Mouse (Mus musculus): ENCODE measurements around the gene Eif2b1. TPM values are rescaled to one million over a fixed set of nuclear protein-coding genes. Genes with fewer than 3 reads are reported as not detected.
A peak's percentile ranks its signal among the peaks of the same experiment; 100 is the strongest.
"Not testable (repeated sequence)": the region's sequence is repeated elsewhere in the genome, so short reads cannot be mapped to it uniquely, and the experiment has no call there.

The Eif2b1 gene
- polyA plus RNA-seq, 1 experiment from 2014 or later = 85.1 TPM

- Histone ChIP-seq H3K4me2 (ENCODE audit: low read depth, severe bottlenecking) (no peak overlapping the region), H3K9me3 (ENCODE audit: control insufficient read depth, low read length) (no peaks in the 10 kb centered on the region), H3K4me3 (ENCODE audit: low read depth, low read length) (no peak overlapping the region), H3K27ac (replicated peaks; ENCODE audit: low read depth, low read length) (no peak overlapping the region), H3K4me1 (ENCODE audit: control insufficient read depth, insufficient read depth, low read length) (peaks cover 4% of the 10 kb centered on the region; the same call in 1 of the 2 replicates), H3K36me3 (ENCODE audit: control insufficient read depth, insufficient read depth, low read length) (peaks cover 14% of the 10 kb centered on the region), H3K27me3 (ENCODE audit: control insufficient read depth, insufficient read depth, low read length) (no peaks in the 10 kb centered on the region), H3K9ac (ENCODE audit: low read length) (no peak overlapping the region)
- ATAC-seq (ENCODE audit: insufficient number of reproducible peaks, low FRiP score, low TSS enrichment, low read depth) (no peak), DNase-seq (ENCODE audit: low spot score) (no peak)
- WGBS = 88% methylated on average over 1 of the region's 1 CpGs
Measured at GRCm38 (mm10) chr5:124555145-124555544, 23.8 kb downstream of the Eif2b1 start.

DNA sequence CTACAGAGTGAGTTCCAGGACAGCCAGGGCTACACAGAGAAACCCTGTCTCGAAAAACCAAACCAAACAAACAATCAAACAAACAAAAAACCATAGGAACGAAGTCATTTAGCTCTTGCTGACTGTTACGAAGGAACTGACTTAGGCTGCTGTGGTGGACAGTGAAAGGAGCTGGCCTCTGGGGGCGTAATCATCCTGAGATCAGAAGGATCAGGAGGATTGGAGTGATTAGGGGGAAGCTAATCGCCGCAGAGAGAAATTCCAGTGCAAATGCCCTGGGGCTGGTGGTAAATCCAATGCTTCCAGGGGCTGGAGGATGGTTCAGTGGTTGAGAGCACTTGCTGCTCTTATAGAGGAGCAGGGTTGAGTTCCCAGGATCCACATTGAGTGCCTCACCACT lies 25.3 kb downstream of the Eif2b1 start:
- Histone ChIP-seq H3K36me3 (ENCODE audit: control insufficient read depth, insufficient read depth, low read length) (peaks cover 15% of the 10 kb centered on the region), H3K9ac (ENCODE audit: low read length) (no peak overlapping the region), H3K4me1 (ENCODE audit: control insufficient read depth, insufficient read depth, low read length) (peaks cover 4% of the 10 kb centered on the region; the same call in 1 of the 2 replicates), H3K9me3 (ENCODE audit: control insufficient read depth, low read length) (no peaks in the 10 kb centered on the region), H3K4me3 (ENCODE audit: low read depth, low read length) (peak overlapping the region; percentile 95; the same call in 1 of the 2 replicates), H3K27me3 (ENCODE audit: control insufficient read depth, insufficient read depth, low read length) (no peaks in the 10 kb centered on the region), H3K27ac (replicated peaks; ENCODE audit: low read depth, low read length) (no peak overlapping the region), H3K4me2 (ENCODE audit: low read depth, severe bottlenecking) (peak overlapping the region; percentile 81; the same call in 1 of the 2 replicates)
- no peak for DNase-seq (ENCODE audit: low spot score)
- 75% methylated on average over 6 of the region's 6 CpGs for WGBS
- no peak for ATAC-seq (ENCODE audit: insufficient number of reproducible peaks, low FRiP score, low TSS enrichment, low read depth)

DNA sequence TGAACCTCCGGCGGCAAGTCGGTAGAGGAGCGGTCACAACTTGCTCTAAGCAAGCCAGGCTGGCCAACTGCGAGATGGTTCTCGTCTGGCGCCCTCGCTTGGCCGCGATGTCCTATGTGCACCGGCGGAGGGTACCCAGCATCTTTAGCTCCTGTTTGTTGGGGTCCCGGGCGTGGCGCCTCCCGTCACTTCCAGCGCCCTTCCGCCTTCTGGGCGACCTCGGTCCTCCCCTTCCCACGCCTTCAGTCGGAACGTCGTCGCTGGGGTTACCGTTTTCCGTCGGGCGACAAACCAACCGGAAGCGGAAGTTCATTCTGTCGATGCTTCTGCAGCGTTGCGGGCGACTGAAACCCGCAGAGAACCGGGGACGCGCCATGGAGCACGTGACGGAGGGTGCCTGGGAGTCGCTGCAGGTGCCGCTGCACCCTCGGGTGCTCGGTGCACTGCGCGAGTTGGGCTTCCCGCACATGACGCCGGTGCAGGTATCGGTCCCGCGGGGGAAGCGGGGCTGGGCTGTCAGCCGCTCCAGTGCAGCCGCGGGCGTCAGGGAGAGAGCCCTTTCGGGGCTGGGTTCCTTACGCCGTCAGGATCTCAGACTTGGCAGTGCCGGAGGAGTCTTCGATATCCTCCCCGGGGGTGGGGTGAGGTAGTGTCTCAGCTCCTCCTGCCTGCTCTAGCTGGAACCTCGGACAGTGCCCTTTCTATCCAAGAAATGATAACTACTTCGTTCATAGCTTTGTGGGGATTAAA lies 26.2 kb downstream of the Eif2b1 start, which contains the start of gene Ddx55:
Ddx55 (plus strand) TSS at position 307 of the 750 bp plus-strand sequence.
- H3K4me1 ChIP-seq (ENCODE audit: control insufficient read depth, insufficient read depth, low read length) = peaks cover 4% of the 10 kb centered on the region; the same call in 1 of the 2 replicates
- H3K36me3 ChIP-seq (ENCODE audit: control insufficient read depth, insufficient read depth, low read length) = peaks cover 15% of the 10 kb centered on the region
- peak within 1 kb of the TSS; percentile 95 for H3K4me3 ChIP-seq (ENCODE audit: low read depth, low read length)
- 0 out of 2 replicates have a peak within 1 kb of the TSS, but pooled peaks have one; percentile 58 for H3K27ac ChIP-seq (replicated peaks; ENCODE audit: low read depth, low read length)
- under 1% methylated on average over 64 of the region's 66 CpGs for WGBS
- peak within 1 kb of the TSS; percentile 81 for H3K4me2 ChIP-seq (ENCODE audit: low read depth, severe bottlenecking)
- H3K27me3 ChIP-seq (ENCODE audit: control insufficient read depth, insufficient read depth, low read length) = no peaks in the 10 kb centered on the region
- ATAC-seq (ENCODE audit: insufficient number of reproducible peaks, low FRiP score, low TSS enrichment, low read depth) = peak; percentile 82
- peak within 1 kb of the TSS; percentile 77 for H3K9ac ChIP-seq (ENCODE audit: low read length)
- DNase-seq (ENCODE audit: low spot score) = peak; percentile 92
- H3K9me3 ChIP-seq (ENCODE audit: control insufficient read depth, low read length) = no peaks in the 10 kb centered on the region

- H3K36me3 ChIP-seq (ENCODE audit: control insufficient read depth, insufficient read depth, low read length) = peaks cover 15% of the 10 kb centered on the region
- peak overlapping the region; percentile 77; the same call in 1 of the 2 replicates for H3K9ac ChIP-seq (ENCODE audit: low read length)
- H3K27ac ChIP-seq (replicated peaks; ENCODE audit: low read depth, low read length) = no peak overlapping the region
- no peaks in the 10 kb centered on the region for H3K9me3 ChIP-seq (ENCODE audit: control insufficient read depth, low read length)
- 12% methylated on average over 9 of the region's 9 CpGs for WGBS
- H3K4me1 ChIP-seq (ENCODE audit: control insufficient read depth, insufficient read depth, low read length) = peaks cover 4% of the 10 kb centered on the region; the same call in 1 of the 2 replicates
- H3K4me2 ChIP-seq (ENCODE audit: low read depth, severe bottlenecking) = peak overlapping the region; percentile 81
- peak overlapping the region; percentile 95 for H3K4me3 ChIP-seq (ENCODE audit: low read depth, low read length)
- DNase-seq (ENCODE audit: low spot score) (no peak), ATAC-seq (ENCODE audit: insufficient number of reproducible peaks, low FRiP score, low TSS enrichment, low read depth) (no peak)
- H3K27me3 ChIP-seq (ENCODE audit: control insufficient read depth, insufficient read depth, low read length) = no peaks in the 10 kb centered on the region
Measured at GRCm38 (mm10) chr5:124552094-124552472, 26.8 kb downstream of the Eif2b1 start.

- WGBS = 39% methylated on average over 5 of the region's 5 CpGs
- 0 out of 2 replicates have a peak overlapping the region, but pooled peaks have one; percentile 24 for H3K9ac ChIP-seq (ENCODE audit: low read length)
Measured at GRCm38 (mm10) chr5:124551349-124552093, 27.4 kb downstream of the Eif2b1 start.

DNA sequence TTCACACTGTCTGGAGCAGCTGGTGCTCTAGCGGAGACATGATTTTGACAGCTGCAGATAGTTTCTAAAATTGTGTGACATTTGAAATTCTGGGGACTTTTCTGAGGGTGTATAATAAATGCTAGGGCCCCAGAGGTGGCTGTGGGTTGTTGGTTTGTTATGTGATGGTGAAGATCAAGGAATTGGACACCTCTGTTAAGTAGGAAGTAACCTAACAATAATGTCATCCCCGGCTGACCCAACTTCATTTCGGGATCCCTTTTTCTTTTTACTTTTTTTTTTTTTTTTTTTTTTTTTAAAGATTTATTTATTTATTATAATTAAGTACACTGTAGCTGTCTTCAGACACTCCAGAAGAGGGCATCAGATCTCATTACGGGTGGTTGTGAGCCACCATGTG lies 28.2 kb downstream of the Eif2b1 start:
- not testable (repeated sequence) for ATAC-seq (ENCODE audit: insufficient number of reproducible peaks, low FRiP score, low TSS enrichment, low read depth); DNase-seq (ENCODE audit: low spot score); H3K4me2 ChIP-seq (ENCODE audit: low read depth, severe bottlenecking); H3K9me3 ChIP-seq (ENCODE audit: control insufficient read depth, low read length); H3K9ac ChIP-seq (ENCODE audit: low read length); H3K27me3 ChIP-seq (ENCODE audit: control insufficient read depth, insufficient read depth, low read length); H3K27ac ChIP-seq (replicated peaks; ENCODE audit: low read depth, low read length); H3K4me3 ChIP-seq (ENCODE audit: low read depth, low read length); H3K4me1 ChIP-seq (ENCODE audit: control insufficient read depth, insufficient read depth, low read length)
- 84% methylated on average over 4 of the region's 4 CpGs for WGBS
- peaks cover 21% of the 10 kb centered on the region for H3K36me3 ChIP-seq (ENCODE audit: control insufficient read depth, insufficient read depth, low read length)

More at GRCm38 (mm10) chr5:124551349-124552093, 27.4 kb downstream of the Eif2b1 start:
- not testable (repeated sequence) for H3K4me1 ChIP-seq (ENCODE audit: control insufficient read depth, insufficient read depth, low read length); H3K9me3 ChIP-seq (ENCODE audit: control insufficient read depth, low read length); DNase-seq (ENCODE audit: low spot score); H3K27me3 ChIP-seq (ENCODE audit: control insufficient read depth, insufficient read depth, low read length); H3K27ac ChIP-seq (replicated peaks; ENCODE audit: low read depth, low read length); ATAC-seq (ENCODE audit: insufficient number of reproducible peaks, low FRiP score, low TSS enrichment, low read depth)
- H3K4me3 ChIP-seq (ENCODE audit: low read depth, low read length) = peak overlapping the region; percentile 95
- H3K4me2 ChIP-seq (ENCODE audit: low read depth, severe bottlenecking) = peak overlapping the region; percentile 81
- H3K36me3 ChIP-seq (ENCODE audit: control insufficient read depth, insufficient read depth, low read length) = peaks cover 17% of the 10 kb centered on the region

DNA sequence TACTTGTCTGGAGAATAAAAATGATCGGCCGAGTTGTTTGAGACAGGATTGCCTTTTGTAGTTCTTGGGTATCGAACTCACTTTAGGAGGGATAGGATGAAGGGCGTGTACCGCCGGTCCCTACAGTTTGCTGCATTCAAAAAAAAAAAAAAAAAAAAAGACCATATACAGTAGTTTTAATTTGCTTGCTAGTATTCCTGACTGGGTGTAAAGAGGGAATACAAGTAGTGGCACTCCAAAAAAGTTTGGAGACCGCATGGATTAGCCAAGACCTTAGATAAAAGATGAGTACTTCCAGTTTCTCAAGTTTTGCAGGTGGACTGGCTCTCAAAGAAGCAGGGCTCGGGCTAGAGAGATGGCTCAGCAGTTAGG lies 37.3 kb downstream of the Eif2b1 start:
- no peak overlapping the region; the same call in 1 of the 2 replicates for H3K27ac ChIP-seq (replicated peaks; ENCODE audit: low read depth, low read length)
- peak overlapping the region; percentile 91 for H3K9ac ChIP-seq (ENCODE audit: low read length)
- H3K4me3 ChIP-seq (ENCODE audit: low read depth, low read length) = peak overlapping the region; percentile 97
- H3K4me2 ChIP-seq (ENCODE audit: low read depth, severe bottlenecking) = peak overlapping the region; percentile 72
- ATAC-seq (ENCODE audit: insufficient number of reproducible peaks, low FRiP score, low TSS enrichment, low read depth) (no peak), DNase-seq (ENCODE audit: low spot score) (no peak)
- H3K27me3 ChIP-seq (ENCODE audit: control insufficient read depth, insufficient read depth, low read length) = no peaks in the 10 kb centered on the region
- WGBS = 12% methylated on average over 8 of the region's 8 CpGs
- H3K4me1 ChIP-seq (ENCODE audit: control insufficient read depth, insufficient read depth, low read length) = peaks cover 5% of the 10 kb centered on the region; the same call in 1 of the 2 replicates
- H3K36me3 ChIP-seq (ENCODE audit: control insufficient read depth, insufficient read depth, low read length) = peaks cover 25% of the 10 kb centered on the region
- no peaks in the 10 kb centered on the region for H3K9me3 ChIP-seq (ENCODE audit: control insufficient read depth, low read length)

DNA sequence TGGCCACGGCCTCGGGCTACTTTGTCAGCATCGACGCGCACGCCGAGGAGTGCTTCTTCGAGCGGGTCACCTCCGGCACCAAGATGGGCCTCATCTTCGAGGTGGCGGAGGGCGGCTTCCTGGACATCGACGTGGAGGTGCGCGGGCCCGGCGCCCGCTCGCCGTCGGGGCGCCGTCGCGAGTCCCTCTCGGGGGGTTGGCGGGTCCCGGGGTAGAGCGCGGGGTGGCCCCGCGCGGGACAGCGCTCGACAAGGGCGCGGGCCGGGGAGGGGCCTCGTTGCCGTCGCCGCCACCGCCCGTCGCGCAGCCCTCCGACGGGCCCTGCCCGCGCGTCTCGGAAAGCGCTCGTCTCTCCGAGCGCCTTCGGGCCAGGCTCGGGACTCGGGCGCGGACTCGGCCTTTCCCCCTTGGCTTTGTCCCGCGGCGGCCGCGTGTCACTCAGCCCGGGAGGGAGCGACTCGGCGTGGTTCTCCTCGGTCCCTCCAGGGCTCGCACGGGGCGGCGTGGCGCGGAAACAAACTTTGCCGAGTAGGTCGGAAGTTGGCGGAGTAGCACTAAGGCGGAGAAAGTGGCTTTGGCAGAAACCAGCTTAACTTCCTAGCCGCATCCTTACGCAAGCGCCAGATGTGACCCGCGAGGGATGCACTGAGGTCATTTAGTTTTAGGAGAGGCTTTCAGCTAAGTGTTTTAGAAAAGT lies 37.9 kb downstream of the Eif2b1 start:
- peak; percentile 66 for DNase-seq (ENCODE audit: low spot score)
- WGBS = 0% methylated on average over 50 of the region's 89 CpGs

More for the DNA sequence above, 37.9 kb downstream of the Eif2b1 start:
- ATAC-seq (ENCODE audit: insufficient number of reproducible peaks, low FRiP score, low TSS enrichment, low read depth) = peak; percentile 53; the same call in 1 of the 2 replicates
- no peaks in the 10 kb centered on the region for H3K9me3 ChIP-seq (ENCODE audit: control insufficient read depth, low read length)
- H3K4me1 ChIP-seq (ENCODE audit: control insufficient read depth, insufficient read depth, low read length) = peaks cover 5% of the 10 kb centered on the region; the same call in 1 of the 2 replicates
- peak overlapping the region; percentile 74 for H3K27ac ChIP-seq (replicated peaks; ENCODE audit: low read depth, low read length)
- H3K9ac ChIP-seq (ENCODE audit: low read length) = peak overlapping the region; percentile 91
- peak overlapping the region; percentile 97 for H3K4me3 ChIP-seq (ENCODE audit: low read depth, low read length)
- no peaks in the 10 kb centered on the region for H3K27me3 ChIP-seq (ENCODE audit: control insufficient read depth, insufficient read depth, low read length)
- H3K4me2 ChIP-seq (ENCODE audit: low read depth, severe bottlenecking) = peak overlapping the region; percentile 72
- peaks cover 19% of the 10 kb centered on the region for H3K36me3 ChIP-seq (ENCODE audit: control insufficient read depth, insufficient read depth, low read length)

Data from limb, embryonic 11.5 days (tissue).